In the genomic region with DNA sequence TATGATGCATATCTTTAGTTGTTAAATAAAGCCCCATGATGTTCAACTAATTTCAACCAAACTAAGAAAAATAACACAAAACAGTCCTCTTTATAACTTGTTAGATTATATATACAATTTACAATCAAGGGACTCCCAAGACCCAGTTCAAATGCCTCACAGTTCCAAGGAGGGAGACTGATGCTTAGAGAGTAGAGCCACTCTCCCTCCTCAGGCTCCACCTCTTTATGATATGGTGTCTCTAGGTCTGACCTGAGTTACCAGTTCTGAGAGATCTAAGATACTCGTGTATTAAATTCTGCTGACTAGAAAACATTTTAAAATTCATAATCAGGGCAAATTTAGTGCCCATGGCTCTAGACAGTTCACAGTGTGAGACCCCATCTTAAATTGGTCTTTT, we compare ENCODE assay signal across 32 mouse cellular contexts. TPM values are rescaled to one million over a fixed set of nuclear protein-coding genes. Genes with fewer than 3 reads are reported as not detected.
"Had no signal": no experiment of that assay in that cellular context is flagged by ENCODE, and none has a peak within 500 bp of the region (broad histone marks: within the 10 kb centered on the region; RNA-seq: fewer than 3 reads in every experiment).

No protein-coding gene starts in this region.

- DNase-seq: heart, postnatal 10 days; heart, postnatal 14 days; heart, postnatal 36 days; heart, postnatal 4 days; kidney, adult 18-20 months; kidney, adult 2 months; kidney, adult 8-10 months; kidney, adult 9 months; kidney, postnatal 10 days; kidney, postnatal 14 days; kidney, postnatal 25 days; kidney, postnatal 36 days; kidney, postnatal 4 days; layer of hippocampus, adult 9-11 months; layer of hippocampus, postnatal 36 days had no signal

- H3K9ac ChIP-seq: heart, embryonic 12.5 days; heart, embryonic 13.5 days; heart, embryonic 15.5 days; hindbrain, embryonic 12.5 days; hindbrain, embryonic 13.5 days; hindbrain, embryonic 14.5 days; hindbrain, embryonic 15.5 days; kidney, embryonic 15.5 days had no signal

- H3K27ac ChIP-seq: heart, embryonic 10.5 days; heart, embryonic 13.5 days; heart, embryonic 15.5 days; hindbrain, embryonic 10.5 days; hindbrain, embryonic 12.5 days; hindbrain, embryonic 13.5 days; hindbrain, embryonic 14.5 days; hindbrain, embryonic 15.5 days; hindbrain, postnatal 0 days; kidney, embryonic 15.5 days; kidney, postnatal 0 days; layer of hippocampus, adult 2 months; left cerebral cortex, adult 2 months had no signal

- H3K4me2 ChIP-seq: heart, embryonic 11.5 days; heart, embryonic 12.5 days; heart, embryonic 13.5 days; heart, embryonic 15.5 days; hindbrain, embryonic 12.5 days; hindbrain, embryonic 13.5 days; hindbrain, embryonic 14.5 days; hindbrain, embryonic 15.5 days; kidney, embryonic 15.5 days had no signal

- H3K36me3 ChIP-seq: hindbrain, embryonic 15.5 days had no signal

- H3K27me3 ChIP-seq: heart, embryonic 12.5 days; heart, embryonic 13.5 days; heart, embryonic 15.5 days; hindbrain, embryonic 12.5 days; hindbrain, embryonic 13.5 days; hindbrain, embryonic 15.5 days; kidney, embryonic 15.5 days had no signal

- ATAC-seq: hindbrain, embryonic 16.5 days; hindbrain, postnatal 0 days; inflammation-experienced regulatory T-cells, adult 6 months had no signal

- H3K4me1 ChIP-seq: heart, embryonic 10.5 days had no signal

- H3K4me3 ChIP-seq: heart, embryonic 10.5 days; heart, embryonic 12.5 days; heart, embryonic 13.5 days; heart, embryonic 15.5 days; hindbrain, embryonic 10.5 days; hindbrain, embryonic 12.5 days; hindbrain, embryonic 13.5 days; hindbrain, embryonic 15.5 days; kidney, embryonic 15.5 days; layer of hippocampus, adult 2 months; left cerebral cortex, adult 2 months had no signal

- H3K9me3 ChIP-seq: heart, embryonic 10.5 days; heart, embryonic 12.5 days; heart, embryonic 13.5 days; heart, embryonic 15.5 days; hindbrain, embryonic 10.5 days; hindbrain, embryonic 12.5 days; hindbrain, embryonic 13.5 days; hindbrain, embryonic 15.5 days; kidney, embryonic 15.5 days had no signal

RNA-seq across cellular contexts. Expression of a gene that starts 15.6 kb away (rescaled TPM):
- polyA plus RNA-seq: heart, embryonic 13.5 days; inflammation-experienced regulatory T-cells, adult 6 months; kidney, adult 2 months; kidney, postnatal 0 days had no signal

RNA-seq across cellular contexts. Expression of a gene that starts 46.5 kb away (rescaled TPM):
- polyA plus RNA-seq: inflammation-experienced regulatory T-cells, adult 6 months had no signal
